Mouse (Mus musculus): ENCODE data around the gene Gm28778. TPM values are rescaled to one million over a fixed set of nuclear protein-coding genes. Genes with fewer than 3 reads are reported as not detected.
"Not testable (repeated sequence)": the region's sequence is repeated elsewhere in the genome, so short reads cannot be mapped to it uniquely, and the experiment has no call there.

Gene Gm28778
- polyA plus RNA-seq, 1 experiment from 2014 or later = not detected

DNA sequence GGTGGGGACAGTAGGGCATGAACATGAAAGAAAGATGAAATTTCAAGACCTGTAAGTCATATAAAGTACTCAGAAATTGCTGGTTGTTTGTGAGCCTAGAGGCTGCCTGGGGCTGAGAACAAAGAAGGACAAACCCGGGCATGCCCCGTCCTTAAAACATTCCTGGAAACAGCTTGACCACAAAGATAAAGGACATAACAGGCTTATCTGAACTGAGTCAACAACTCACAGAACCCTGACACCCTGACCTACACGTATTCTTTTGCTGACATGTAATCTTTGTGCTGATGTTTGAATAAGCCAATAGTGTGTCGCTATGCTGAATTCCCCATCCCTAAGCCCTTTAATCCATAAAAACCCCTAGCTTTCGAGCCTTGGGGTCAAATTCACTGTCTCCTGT lies 36.6 kb downstream of the Gm28778 start:
- not testable (repeated sequence) for H3K36me3 ChIP-seq; H3K27ac ChIP-seq; H3K27me3 ChIP-seq (ENCODE audit: low read depth, poor library complexity, severe bottlenecking); H3K4me3 ChIP-seq; H3K9me3 ChIP-seq (replicated peaks); H3K4me1 ChIP-seq; DNase-seq (ENCODE audit: low spot score)
- WGBS = 87% methylated on average over 5 of the region's 5 CpGs

DNA sequence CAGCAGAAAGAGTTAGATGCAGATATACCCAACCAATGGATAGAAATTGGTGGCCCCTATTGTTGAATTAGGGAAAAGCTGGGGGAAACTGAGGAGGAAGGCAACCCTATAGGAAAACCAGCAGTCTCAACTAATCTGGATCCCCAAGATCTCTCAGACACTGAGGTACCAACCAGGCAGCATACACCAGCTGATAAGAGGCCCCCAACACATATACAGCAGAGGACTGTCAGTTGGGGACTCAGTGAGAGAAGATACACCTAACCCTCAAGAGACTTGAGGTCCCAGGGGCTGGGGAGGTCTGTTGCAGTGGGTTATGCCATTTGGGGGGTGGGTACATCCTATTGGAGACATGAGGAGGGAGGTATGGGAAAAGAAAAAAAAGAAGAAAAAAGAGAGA lies 38.6 kb downstream of the Gm28778 start:
- Histone ChIP-seq H3K36me3 (peaks cover 4% of the 10 kb centered on the region), H3K27me3 (ENCODE audit: low read depth, poor library complexity, severe bottlenecking) (no peaks in the 10 kb centered on the region), H3K4me3 (no peak overlapping the region), H3K27ac (no peak overlapping the region), H3K4me1 (no peaks in the 10 kb centered on the region), H3K9me3 (replicated peaks) (no peaks in the 10 kb centered on the region)
- DNase-seq (ENCODE audit: low spot score) = no peak

DNA sequence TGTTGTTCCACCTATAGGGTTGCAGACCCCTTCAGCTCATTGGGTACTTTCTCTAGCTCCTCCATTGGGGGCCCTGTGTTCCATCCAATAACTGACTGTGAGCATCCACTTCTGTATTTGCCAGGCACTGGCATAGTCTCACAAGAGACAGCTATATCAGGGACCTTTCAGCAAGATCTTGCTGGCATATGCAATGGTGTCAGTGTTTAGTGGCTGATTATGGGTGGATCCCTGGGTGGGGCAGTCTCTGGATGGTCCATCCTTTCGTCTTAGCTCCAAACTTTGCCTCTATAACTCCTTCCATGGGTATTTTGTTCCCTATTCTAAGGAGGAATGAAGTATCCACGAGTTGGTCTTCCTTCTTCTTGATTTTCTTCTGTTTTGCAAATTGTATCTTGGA lies 40.5 kb downstream of the Gm28778 start:
- H3K27me3 ChIP-seq (ENCODE audit: low read depth, poor library complexity, severe bottlenecking); H3K4me1 ChIP-seq; DNase-seq (ENCODE audit: low spot score); H3K27ac ChIP-seq; H3K9me3 ChIP-seq (replicated peaks); H3K4me3 ChIP-seq: not testable (repeated sequence)
- H3K36me3 ChIP-seq = peaks cover 23% of the 10 kb centered on the region
- WGBS = 68% methylated on average over 2 of the region's 2 CpGs

DNA sequence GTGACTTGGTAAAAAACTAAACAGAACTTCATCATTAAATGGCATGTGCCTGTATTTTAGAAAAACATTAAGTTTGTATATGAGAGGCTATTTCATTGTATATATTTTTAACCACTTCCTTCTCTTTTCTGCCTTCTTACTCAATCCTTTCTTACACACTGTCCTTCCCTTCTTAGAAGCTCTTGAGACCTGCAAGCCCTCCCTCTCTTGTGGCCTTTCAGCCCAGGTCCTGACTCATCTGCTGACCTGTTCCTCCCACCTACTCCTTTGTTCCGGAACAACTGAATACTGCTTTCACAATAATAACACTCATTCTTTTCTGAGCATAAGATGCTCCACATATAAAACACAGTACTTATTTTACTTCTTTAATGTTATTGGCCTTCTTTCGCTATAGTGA lies 44.2 kb downstream of the Gm28778 start:
- 99% methylated on average over 2 of the region's 2 CpGs for WGBS

DNA sequence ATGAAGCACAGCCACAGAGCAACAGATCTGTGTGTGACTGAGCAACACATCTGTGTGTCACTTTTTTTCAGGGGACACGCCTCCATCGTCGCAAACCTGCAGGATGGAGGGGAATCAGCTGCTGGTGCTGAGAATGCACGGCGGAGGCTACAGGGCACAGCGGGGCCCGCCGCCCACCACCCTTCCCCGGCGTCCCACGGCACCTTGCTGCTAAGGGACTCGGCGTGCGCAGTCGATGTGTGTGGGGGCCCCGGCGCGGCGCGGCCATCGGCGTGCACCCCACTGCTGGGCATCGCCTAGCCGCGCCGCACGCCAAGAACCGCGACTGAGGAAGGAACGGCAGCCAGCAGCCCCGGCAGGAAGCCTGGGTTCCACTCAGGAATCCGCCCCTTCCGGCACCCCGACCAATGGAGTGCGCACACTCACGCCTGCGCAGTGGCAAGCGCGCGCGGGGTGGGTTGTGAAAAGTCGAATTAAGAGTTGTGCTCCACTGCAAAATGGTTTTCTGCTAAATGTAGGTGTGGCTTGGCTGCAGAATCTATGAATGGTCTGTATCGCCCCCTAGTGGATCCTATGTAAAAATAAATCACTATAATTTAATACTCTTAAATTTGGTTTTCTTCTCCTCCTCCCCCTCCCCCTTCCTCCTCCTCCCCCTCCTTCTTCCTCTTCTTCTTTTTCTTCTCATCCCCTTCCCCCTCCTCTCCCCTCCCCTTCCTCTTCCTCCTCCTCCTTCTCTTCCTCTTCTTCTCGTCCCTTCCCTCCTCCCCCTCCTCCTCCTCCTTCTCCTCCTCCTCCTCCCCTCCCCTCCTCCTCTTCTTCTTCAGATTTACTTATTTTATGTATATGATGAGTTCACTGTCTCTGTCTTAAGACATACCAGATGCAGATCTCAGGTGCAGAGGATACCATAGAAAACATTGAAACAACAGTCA lies 55.7 kb downstream of the Gm28778 start, which contains the start of the genes Asdurf, Gm28551 and Asnsd1:
Gene Asdurf (minus strand): TSS at position 293 of the 935 bp plus-strand sequence.
Gene Gm28551 (minus strand): TSS at position 341 of the 935 bp plus-strand sequence.
Gene Asnsd1 (minus strand): TSS at position 426 of the 935 bp plus-strand sequence.
- peaks cover 6% of the 10 kb centered on the region for H3K4me1 ChIP-seq
- no peaks in the 10 kb centered on the region for H3K27me3 ChIP-seq (ENCODE audit: low read depth, poor library complexity, severe bottlenecking)
- H3K4me3 ChIP-seq = peak within 1 kb of the TSS; percentile 89
- H3K36me3 ChIP-seq = peaks cover 25% of the 10 kb centered on the region
- H3K9me3 ChIP-seq (replicated peaks) = no peaks in the 10 kb centered on the region
- under 1% methylated on average over 43 of the region's 44 CpGs for WGBS
- H3K27ac ChIP-seq = peak within 1 kb of the TSS; percentile 95
- DNase-seq (ENCODE audit: low spot score) = peak; percentile 97

More for the DNA sequence above, 44.2 kb downstream of the Gm28778 start:
- Histone ChIP-seq H3K27ac (no peak overlapping the region), H3K36me3 (peaks cover 60% of the 10 kb centered on the region), H3K9me3 (replicated peaks) (0 out of 2 replicates have a peak, but pooled peaks cover 2% of the 10 kb centered on the region), H3K4me1 (no peaks in the 10 kb centered on the region), H3K27me3 (ENCODE audit: low read depth, poor library complexity, severe bottlenecking) (no peaks in the 10 kb centered on the region), H3K4me3 (no peak overlapping the region)
- DNase-seq (ENCODE audit: low spot score) = no peak

DNA sequence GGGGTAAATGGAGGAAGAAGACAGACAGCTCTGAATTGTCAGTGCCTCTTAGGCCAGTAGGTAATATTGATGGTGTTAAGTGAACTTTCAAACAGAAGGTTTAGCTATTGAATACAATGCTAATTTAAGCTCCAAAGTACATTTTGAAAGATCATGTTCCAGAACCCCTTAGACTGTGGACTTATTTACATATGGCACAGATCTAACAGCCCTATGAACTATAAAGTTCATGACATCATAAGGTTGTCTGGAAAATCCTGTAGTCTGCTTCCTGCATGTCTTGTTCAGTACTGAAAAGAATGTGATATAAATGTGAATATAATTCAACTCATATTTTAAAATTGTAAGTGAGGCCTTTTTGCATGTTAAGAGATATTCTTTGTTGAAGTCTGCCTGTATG lies 62.1 kb downstream of the Gm28778 start:
- no peaks in the 10 kb centered on the region for H3K4me1 ChIP-seq

More for the DNA sequence above, 62.1 kb downstream of the Gm28778 start:
- no peaks in the 10 kb centered on the region for H3K27me3 ChIP-seq (ENCODE audit: low read depth, poor library complexity, severe bottlenecking)
- DNase-seq (ENCODE audit: low spot score) = no peak
- no peak overlapping the region for H3K27ac ChIP-seq
- no peak overlapping the region for H3K4me3 ChIP-seq
- no peaks in the 10 kb centered on the region for H3K9me3 ChIP-seq (replicated peaks)
- H3K36me3 ChIP-seq = no peaks in the 10 kb centered on the region

Other genes with a start within 250 kb of the Gm28778 start
- 0.88 and 1.2 TPM in 2 replicates for gene Mstn, start 235.5 kb upstream of the Gm28778 start, polyA plus RNA-seq (2016; fragmentation: Nextera tagmentation; extraction: Ambion mirVana)
- not detected in 2 replicates for gene 1700019A02Rik, start 109.5 kb upstream of the Gm28778 start, polyA plus RNA-seq (2016; fragmentation: Nextera tagmentation; extraction: Ambion mirVana)
- gene Pms1, start 93 bp upstream of the Gm28778 start, polyA plus RNA-seq (2016; fragmentation: Nextera tagmentation; extraction: Ambion mirVana) = 25.8 and 30.3 TPM in 2 replicates
- 64.2 and 66.8 TPM in 2 replicates for gene Ormdl1, start within 50 bp of the Gm28778 start, polyA plus RNA-seq (2016; fragmentation: Nextera tagmentation; extraction: Ambion mirVana)
- 24.6 and 25.5 TPM in 2 replicates for gene Osgepl1, start 16.5 kb downstream of the Gm28778 start, polyA plus RNA-seq (2016; fragmentation: Nextera tagmentation; extraction: Ambion mirVana)
- not detected in 2 replicates for gene Asdurf, start 55.5 kb downstream of the Gm28778 start, polyA plus RNA-seq (2016; fragmentation: Nextera tagmentation; extraction: Ambion mirVana)
- gene Gm28551, start 55.6 kb downstream of the Gm28778 start, polyA plus RNA-seq (2016; fragmentation: Nextera tagmentation; extraction: Ambion mirVana) = 0.99 and 1.0 TPM in 2 replicates
- 83.2 and 86.8 TPM in 2 replicates for gene Asnsd1, start 55.6 kb downstream of the Gm28778 start, polyA plus RNA-seq (2016; fragmentation: Nextera tagmentation; extraction: Ambion mirVana)